In the genomic region with DNA sequence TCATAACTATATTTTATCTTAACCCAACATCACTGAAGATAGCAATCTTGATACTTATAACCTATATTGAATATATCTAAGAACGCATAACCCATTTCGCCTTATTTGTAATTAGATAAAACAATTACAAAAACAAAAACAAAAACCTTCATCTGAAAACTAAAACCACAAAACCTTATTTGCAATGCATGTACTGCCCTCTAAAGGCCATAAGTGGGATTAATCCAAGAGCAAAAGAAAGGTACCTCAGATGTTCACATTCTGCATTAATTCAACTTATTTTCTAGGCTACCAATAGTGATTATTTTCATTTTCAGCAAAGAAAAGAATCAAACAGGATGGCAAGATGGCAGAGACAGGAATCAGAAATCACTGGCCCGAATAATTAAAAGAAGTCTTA, we compare ENCODE assay signal across 10 mouse cellular contexts.
DNase-seq lines count a peak whose midpoint lies in the region; ATAC-seq and TF ChIP-seq lines count a peak whose summit lies in the region.
"Had no signal": no experiment of that assay in that cellular context is flagged by ENCODE, and none has a peak within 500 bp of the region (broad histone marks: within the 10 kb centered on the region; RNA-seq: fewer than 3 reads in every experiment).

No protein-coding gene starts in this region.

- peak; percentile 63 for TF ChIP-seq CTCF in heart, postnatal 0 days (IDR thresholded peaks at IDR 0.05; ENCODE audit: low read depth)
- TF ChIP-seq CTCF in stomach, postnatal 0 days (IDR thresholded peaks at IDR 0.05; ENCODE audit: low read depth) = peak; percentile 80

- no peak for DNase-seq in heart, postnatal 0 days (ENCODE audit: low spot score)
- no peak for DNase-seq in heart, postnatal 25 days (ENCODE audit: low spot score)
- DNase-seq in midbrain, embryonic 14.5 days = peak; percentile 65
- DNase-seq in midbrain, embryonic 11.5 days (ENCODE audit: low spot score, missing footprints) = no peak
- DNase-seq in c-Kit-positive CD71-positive TER-119-negative erythroid progenitor cells, embryonic 14.5 days (ENCODE audit: low read depth) = peak; percentile 34
- no peak for DNase-seq in stomach, postnatal 0 days (ENCODE audit: low spot score)

- intact Hi-C loops in heart, postnatal 25 days (cut with DNase I) = loop anchor here (5.0 kb wide), 1 partner anchor 519 kb away; no protein-coding TSS in a partner anchor

- H3K9me3 ChIP-seq in heart, postnatal 0 days (replicated peaks; ENCODE audit: control insufficient read depth, low read length) = no peaks in the 10 kb centered on the region
- H3K9me3 ChIP-seq in midbrain, embryonic 14.5 days (ENCODE audit: control insufficient read depth, low read length) = no peaks in the 10 kb centered on the region
- H3K9me3 ChIP-seq in midbrain, embryonic 11.5 days (ENCODE audit: control insufficient read depth, low read length) = no peaks in the 10 kb centered on the region
- no peaks in the 10 kb centered on the region for H3K9me3 ChIP-seq in stomach, postnatal 0 days (ENCODE audit: control insufficient read depth, low read length)
- no peaks in the 10 kb centered on the region for H3K9me3 ChIP-seq in intestine, embryonic 16.5 days (ENCODE audit: control insufficient read depth, low read length)

- no peak overlapping the region for H3K9ac ChIP-seq in heart, postnatal 0 days (replicated peaks; ENCODE audit: low read depth, low read length)
- no peak overlapping the region for H3K9ac ChIP-seq in midbrain, embryonic 14.5 days (replicated peaks; ENCODE audit: low read length)
- no peak overlapping the region for H3K9ac ChIP-seq in midbrain, embryonic 11.5 days (ENCODE audit: low read length)
- no peak overlapping the region for H3K9ac ChIP-seq in stomach, postnatal 0 days (ENCODE audit: low read length)
- H3K9ac ChIP-seq in intestine, embryonic 16.5 days (ENCODE audit: low read depth, low read length) = no peak overlapping the region

- no peak for TF ChIP-seq EP300 in heart, postnatal 0 days (IDR thresholded peaks at IDR 0.05; ENCODE audit: low read depth)
- TF ChIP-seq EP300 in stomach, postnatal 0 days (optimal IDR thresholded peaks at IDR 0.05) = no peak

- WGBS in heart, postnatal 0 days = 39% methylated on average over 3 of the region's 3 CpGs
- 71% methylated on average over 3 of the region's 3 CpGs for WGBS in midbrain, embryonic 14.5 days
- WGBS in midbrain, embryonic 11.5 days = 71% methylated on average over 3 of the region's 3 CpGs
- 64% methylated on average over 3 of the region's 3 CpGs for WGBS in stomach, postnatal 0 days
- WGBS in intestine, embryonic 16.5 days = 62% methylated on average over 3 of the region's 3 CpGs

- peaks cover under 1% of the 10 kb centered on the region; the same call in 1 of the 2 replicates for H3K4me1 ChIP-seq in heart, postnatal 0 days (ENCODE audit: control insufficient read depth, insufficient read depth)
- peaks cover 16% of the 10 kb centered on the region for H3K4me1 ChIP-seq in midbrain, embryonic 14.5 days (ENCODE audit: control insufficient read depth, insufficient read depth, low read length)
- H3K4me1 ChIP-seq in midbrain, embryonic 11.5 days (ENCODE audit: control insufficient read depth, insufficient read depth, low read length) = peaks cover 13% of the 10 kb centered on the region; the same call in 1 of the 2 replicates
- H3K4me1 ChIP-seq in stomach, postnatal 0 days (replicated peaks; ENCODE audit: control insufficient read depth, insufficient read depth) = no peaks in the 10 kb centered on the region
- H3K4me1 ChIP-seq in intestine, embryonic 16.5 days (ENCODE audit: control insufficient read depth, insufficient read depth, low read length) = no peaks in the 10 kb centered on the region

- H3K27me3 ChIP-seq in heart, postnatal 0 days (ENCODE audit: control insufficient read depth, insufficient read depth, low read length) = no peaks in the 10 kb centered on the region
- H3K27me3 ChIP-seq in midbrain, embryonic 14.5 days (ENCODE audit: control insufficient read depth, insufficient read depth, low read length) = no peaks in the 10 kb centered on the region
- no peaks in the 10 kb centered on the region for H3K27me3 ChIP-seq in midbrain, embryonic 11.5 days (ENCODE audit: control insufficient read depth, insufficient read depth, low read length)
- H3K27me3 ChIP-seq in stomach, postnatal 0 days (ENCODE audit: control insufficient read depth, insufficient read depth, low read length) = no peaks in the 10 kb centered on the region
- H3K27me3 ChIP-seq in intestine, embryonic 16.5 days (replicated peaks; ENCODE audit: control insufficient read depth, insufficient read depth, low read length) = no peaks in the 10 kb centered on the region

- no peak overlapping the region for H3K4me2 ChIP-seq in heart, postnatal 0 days (ENCODE audit: low read depth, low read length)
- H3K4me2 ChIP-seq in midbrain, embryonic 14.5 days (ENCODE audit: low read length) = no peak overlapping the region
- H3K4me2 ChIP-seq in midbrain, embryonic 11.5 days = no peak overlapping the region
- H3K4me2 ChIP-seq in stomach, postnatal 0 days (replicated peaks; ENCODE audit: low read depth) = no peak overlapping the region
- no peak overlapping the region for H3K4me2 ChIP-seq in intestine, embryonic 16.5 days (ENCODE audit: low read depth, low read length)

- H3K36me3 ChIP-seq in heart, postnatal 0 days (replicated peaks; ENCODE audit: control insufficient read depth, insufficient read depth, low read length) = no peaks in the 10 kb centered on the region
- H3K36me3 ChIP-seq in midbrain, embryonic 14.5 days (ENCODE audit: control insufficient read depth, insufficient read depth, low read length) = no peaks in the 10 kb centered on the region
- no peaks in the 10 kb centered on the region for H3K36me3 ChIP-seq in midbrain, embryonic 11.5 days (ENCODE audit: control insufficient read depth, insufficient read depth, low read length)
- no peaks in the 10 kb centered on the region for H3K36me3 ChIP-seq in stomach, postnatal 0 days (ENCODE audit: control insufficient read depth, insufficient read depth, low read length)
- no peaks in the 10 kb centered on the region for H3K36me3 ChIP-seq in intestine, embryonic 16.5 days (ENCODE audit: control insufficient read depth, insufficient read depth, low read length)

- no peak for ATAC-seq in heart, postnatal 0 days (ENCODE audit: insufficient read depth, low read depth)
- no peak for ATAC-seq in midbrain, embryonic 14.5 days (ENCODE audit: low FRiP score, low TSS enrichment)
- ATAC-seq in midbrain, embryonic 11.5 days (ENCODE audit: low FRiP score) = no peak
- ATAC-seq in stomach, postnatal 0 days (ENCODE audit: low FRiP score, low TSS enrichment) = no peak
- no peak for ATAC-seq in erythroblast, adult 5-6 weeks (replicated peaks; ENCODE audit: low FRiP score, poor library complexity, severe bottlenecking)
- ATAC-seq in intestine, embryonic 16.5 days = no peak
- ATAC-seq: activated CD4-positive, CD25-positive, alpha-beta regulatory T cell, adult 4 months; hindbrain, embryonic 16.5 days had no signal

- H3K27ac ChIP-seq in heart, postnatal 0 days (ENCODE audit: low read depth) = no peak overlapping the region
- H3K27ac ChIP-seq in midbrain, embryonic 14.5 days (replicated peaks; ENCODE audit: low read depth, low read length) = no peak overlapping the region
- H3K27ac ChIP-seq in midbrain, embryonic 11.5 days (ENCODE audit: low read depth, low read length) = no peak overlapping the region
- no peak overlapping the region for H3K27ac ChIP-seq in stomach, postnatal 0 days (replicated peaks)
- no peak overlapping the region for H3K27ac ChIP-seq in intestine, embryonic 16.5 days (ENCODE audit: low read length)

- no peak overlapping the region for H3K4me3 ChIP-seq in heart, postnatal 0 days (ENCODE audit: low read depth, low read length)
- H3K4me3 ChIP-seq in midbrain, embryonic 14.5 days (replicated peaks; ENCODE audit: low read depth, low read length) = no peak overlapping the region
- no peak overlapping the region for H3K4me3 ChIP-seq in midbrain, embryonic 11.5 days (ENCODE audit: low read depth, low read length)
- H3K4me3 ChIP-seq in stomach, postnatal 0 days (ENCODE audit: low read depth, low read length) = no peak overlapping the region
- no peak overlapping the region for H3K4me3 ChIP-seq in intestine, embryonic 16.5 days (ENCODE audit: low read length)

Comparison
In these comparisons a context has a peak if more than half of its experiments do, and no peak if none do; other contexts are left out.
1. DNase-seq: peak in midbrain, embryonic 14.5 days (single experiment) and c-Kit-positive CD71-positive TER-119-negative erythroid progenitor cells, embryonic 14.5 days (single experiment); none in heart, postnatal 0 days (single experiment), heart, postnatal 25 days (single experiment), midbrain, embryonic 11.5 days (single experiment) and stomach, postnatal 0 days (single experiment).